Mouse (Mus musculus) lung, adult 2 months (tissue): ENCODE measurements around the gene Il25.

Experiments
- CTCF ChIP-seq: fragments of 200-500 bp; IDR thresholded peaks from 2 replicates; pipeline ENCODE4 v1.5.1; 2011; ENCODE audit warnings: mild to moderate bottlenecking, low read length, control low read depth; ENCODE audit not compliant: insufficient read depth
- POLR2A ChIP-seq: fragments of 200-500 bp; IDR thresholded peaks from 2 replicates; pipeline ENCODE4 v1.6.1; 2011; ENCODE audit warnings: low read depth, mild to moderate bottlenecking, control low read depth, low read length, borderline replicate concordance; ENCODE audit errors: extremely low read depth

- TF ChIP-seq CTCF (no peak), POLR2A (no peak)
Observed at GRCm38 (mm10) chr14:54943971-54944370, 11.5 kb downstream of the Il25 start.
